Mouse (Mus musculus): ENCODE measurements at regions not wholly inside any gene's neighbourhood (a gene's known extent, or its start where the extent isn't known, plus 50 kb on each side); places are given as distances from the start of the nearest gene placed in this dataset.

DNA sequence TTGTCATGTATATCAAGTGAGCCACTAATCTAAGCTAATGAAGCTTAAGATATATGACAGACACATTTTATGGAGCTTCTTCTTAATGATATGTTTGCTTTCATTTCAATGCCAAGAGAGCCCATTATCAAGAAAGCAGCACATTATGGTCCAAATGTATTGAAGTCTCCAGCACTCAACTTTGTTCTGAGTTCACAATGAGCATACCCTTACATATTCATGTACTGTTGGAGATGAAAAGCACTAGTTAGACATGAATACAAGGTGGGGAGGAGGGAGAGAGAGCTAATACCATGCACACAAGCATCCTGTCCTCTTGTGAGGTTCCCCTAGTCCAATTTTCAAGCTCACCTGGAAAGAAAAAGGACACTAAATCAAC lies 241.3 kb downstream of the Car8 start:
- H3K4me3 ChIP-seq (ENCODE audit: low read length), result no peak overlapping the region
- H3K9ac ChIP-seq (ENCODE audit: low read depth, low read length), result no peak overlapping the region
- no peak for ATAC-seq
- H3K27ac ChIP-seq (ENCODE audit: low read depth, low read length), result no peak overlapping the region
- H3K27me3 ChIP-seq (replicated peaks; ENCODE audit: control insufficient read depth, insufficient read depth, low read length), result no peaks in the 10 kb centered on the region
- no peaks in the 10 kb centered on the region for H3K4me1 ChIP-seq (ENCODE audit: control insufficient read depth, insufficient read depth, low read depth, low read length)
- no peaks in the 10 kb centered on the region for H3K9me3 ChIP-seq (ENCODE audit: control insufficient read depth, low read length)
- H3K4me2 ChIP-seq (ENCODE audit: low read length), result no peak overlapping the region
- no peaks in the 10 kb centered on the region for H3K36me3 ChIP-seq (ENCODE audit: control insufficient read depth, insufficient read depth, low read length)

DNA sequence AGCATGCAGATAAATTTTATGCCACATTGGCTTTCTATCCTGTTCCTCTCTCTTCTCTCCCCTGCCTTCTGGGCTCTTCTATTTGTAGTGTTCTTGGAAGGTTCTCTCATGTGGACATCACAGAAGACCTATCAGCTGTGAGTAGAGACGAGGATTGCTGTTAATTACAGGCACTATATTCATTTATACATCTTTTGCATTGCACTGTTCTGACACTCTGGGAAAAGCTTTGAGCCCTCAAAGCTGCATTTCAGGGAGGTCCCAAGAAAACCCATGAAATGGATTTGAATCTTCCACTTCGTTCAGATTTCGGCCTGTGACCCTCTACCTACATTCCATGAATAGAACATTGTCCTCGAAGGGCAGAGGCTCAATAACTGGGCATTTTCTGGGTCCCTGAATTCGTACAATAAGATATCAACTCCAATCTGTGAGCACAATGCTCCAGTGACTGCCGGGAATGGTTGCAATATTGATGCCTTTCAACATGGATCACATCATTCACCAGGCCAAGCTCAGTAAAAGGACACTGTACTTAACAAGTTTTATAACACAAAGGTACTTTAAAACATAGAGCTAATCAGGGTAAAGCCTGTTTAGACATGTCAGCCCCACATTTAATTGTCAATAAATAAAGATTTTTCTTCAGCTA lies 241.8 kb downstream of the Car8 start:
- H3K27ac ChIP-seq (ENCODE audit: low read depth, low read length), result no peak overlapping the region

DNA sequence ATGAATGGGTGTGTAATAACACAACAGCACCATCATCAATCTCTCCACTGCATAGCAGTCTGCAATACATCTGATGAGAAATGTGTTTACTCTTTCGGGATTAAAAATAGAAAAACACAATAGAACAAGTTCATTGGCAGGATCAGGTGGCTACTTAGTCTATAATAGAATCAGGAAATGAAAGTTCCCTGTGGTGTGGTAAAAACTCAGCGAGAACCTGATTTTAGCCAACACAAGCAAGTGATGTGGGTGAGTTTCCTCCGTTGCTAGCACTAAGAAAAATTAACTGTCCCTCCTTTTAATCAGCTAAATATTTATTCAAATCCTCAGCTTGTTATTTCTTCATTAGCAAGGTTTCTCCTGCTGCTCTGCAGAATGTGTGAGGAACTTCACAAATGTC lies 245.9 kb downstream of the Car8 start:
- no peak overlapping the region for H3K27ac ChIP-seq (ENCODE audit: low read depth, low read length)
- WGBS, result 51% methylated on average over 3 of the region's 3 CpGs
- H3K4me2 ChIP-seq (ENCODE audit: low read length), result no peak overlapping the region
- no peak for ATAC-seq
- no peak overlapping the region for H3K4me3 ChIP-seq (ENCODE audit: low read length)
- H3K9ac ChIP-seq (ENCODE audit: low read depth, low read length), result no peak overlapping the region
- H3K36me3 ChIP-seq (ENCODE audit: control insufficient read depth, insufficient read depth, low read length), result no peaks in the 10 kb centered on the region
- no peaks in the 10 kb centered on the region for H3K4me1 ChIP-seq (ENCODE audit: control insufficient read depth, insufficient read depth, low read depth, low read length)
- no peaks in the 10 kb centered on the region for H3K27me3 ChIP-seq (replicated peaks; ENCODE audit: control insufficient read depth, insufficient read depth, low read length)
- no peaks in the 10 kb centered on the region for H3K9me3 ChIP-seq (ENCODE audit: control insufficient read depth, low read length)

More for the DNA sequence above, 241.8 kb downstream of the Car8 start:
- Histone ChIP-seq H3K36me3 (ENCODE audit: control insufficient read depth, insufficient read depth, low read length) (no peaks in the 10 kb centered on the region), H3K9me3 (ENCODE audit: control insufficient read depth, low read length) (no peaks in the 10 kb centered on the region), H3K4me2 (ENCODE audit: low read length) (no peak overlapping the region), H3K4me1 (ENCODE audit: control insufficient read depth, insufficient read depth, low read depth, low read length) (no peaks in the 10 kb centered on the region), H3K4me3 (ENCODE audit: low read length) (no peak overlapping the region), H3K27me3 (replicated peaks; ENCODE audit: control insufficient read depth, insufficient read depth, low read length) (no peaks in the 10 kb centered on the region), H3K9ac (ENCODE audit: low read depth, low read length) (no peak overlapping the region)
- no peak for ATAC-seq
- 21% methylated on average over 6 of the region's 6 CpGs for WGBS

DNA sequence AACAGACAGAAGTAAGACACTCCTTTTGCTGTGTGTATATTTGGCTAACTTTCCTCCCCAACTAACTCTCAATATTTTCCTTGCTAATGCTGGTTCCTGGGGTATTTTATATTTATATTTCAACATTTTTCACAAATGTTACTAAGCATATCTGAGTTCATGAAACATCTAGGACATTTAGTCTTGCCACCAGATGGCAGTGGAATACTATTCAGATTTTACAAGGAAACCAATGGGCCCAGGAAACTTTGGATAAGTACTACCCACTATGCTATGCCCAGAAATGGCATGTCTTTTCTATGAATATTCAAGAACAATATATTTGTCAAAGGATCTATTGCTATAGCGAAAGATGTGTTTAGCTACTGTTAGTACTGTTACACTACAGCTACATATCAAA lies 251.1 kb downstream of the Car8 start:
- Histone ChIP-seq H3K4me1 (ENCODE audit: control insufficient read depth, insufficient read depth, low read depth, low read length) (no peaks in the 10 kb centered on the region), H3K9me3 (ENCODE audit: control insufficient read depth, low read length) (no peaks in the 10 kb centered on the region), H3K36me3 (ENCODE audit: control insufficient read depth, insufficient read depth, low read length) (no peaks in the 10 kb centered on the region), H3K27ac (ENCODE audit: low read depth, low read length) (no peak overlapping the region), H3K9ac (ENCODE audit: low read depth, low read length) (no peak overlapping the region), H3K4me3 (ENCODE audit: low read length) (no peak overlapping the region), H3K4me2 (ENCODE audit: low read length) (no peak overlapping the region), H3K27me3 (replicated peaks; ENCODE audit: control insufficient read depth, insufficient read depth, low read length) (no peaks in the 10 kb centered on the region)
- WGBS, result 100% methylated on average over 1 of the region's 1 CpGs
- no peak for ATAC-seq

DNA sequence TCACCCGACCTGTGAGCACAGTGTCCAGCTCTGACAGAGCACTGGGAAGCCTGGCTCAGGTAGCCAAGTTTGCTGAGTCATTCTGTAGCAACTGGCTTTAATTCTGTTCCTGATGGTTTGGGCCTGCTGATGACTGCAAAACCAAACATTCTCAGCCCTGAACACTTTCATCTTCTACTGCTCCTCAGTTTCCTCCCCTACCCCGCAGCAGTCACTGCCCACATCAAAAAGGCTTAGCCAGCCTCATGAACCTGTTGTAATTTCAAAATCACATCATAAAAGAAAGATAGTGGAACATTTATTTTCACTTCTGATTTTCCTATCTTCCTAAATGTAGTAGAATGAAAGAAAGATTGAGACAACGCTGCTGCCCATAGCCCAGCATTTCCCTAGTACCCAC lies 251.5 kb downstream of the Car8 start:
- 88% methylated on average over 3 of the region's 3 CpGs for WGBS
- Histone ChIP-seq H3K36me3 (ENCODE audit: control insufficient read depth, insufficient read depth, low read length) (no peaks in the 10 kb centered on the region), H3K27me3 (replicated peaks; ENCODE audit: control insufficient read depth, insufficient read depth, low read length) (no peaks in the 10 kb centered on the region), H3K4me3 (ENCODE audit: low read length) (no peak overlapping the region), H3K9me3 (ENCODE audit: control insufficient read depth, low read length) (no peaks in the 10 kb centered on the region), H3K4me1 (ENCODE audit: control insufficient read depth, insufficient read depth, low read depth, low read length) (no peaks in the 10 kb centered on the region), H3K4me2 (ENCODE audit: low read length) (no peak overlapping the region), H3K27ac (ENCODE audit: low read depth, low read length) (no peak overlapping the region), H3K9ac (ENCODE audit: low read depth, low read length) (no peak overlapping the region)
- no peak for ATAC-seq

DNA sequence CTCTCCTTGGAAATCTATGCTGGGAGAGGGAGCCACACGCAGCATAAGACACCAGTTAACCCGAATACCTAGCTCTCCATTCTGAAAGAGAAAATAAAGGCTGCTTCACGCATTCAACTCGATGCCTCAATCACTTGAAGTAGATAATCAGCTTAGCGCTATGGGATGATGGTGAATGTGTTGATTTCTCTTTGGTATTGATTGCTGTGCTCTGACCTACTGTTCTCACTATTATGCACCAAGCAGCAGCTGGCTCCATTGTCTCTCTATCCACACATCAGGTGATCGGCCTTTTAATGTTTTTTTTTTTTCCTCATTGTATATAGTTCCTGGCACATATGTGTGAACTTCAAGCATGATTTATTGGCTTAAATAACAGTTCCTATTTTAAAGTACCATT lies 254.0 kb downstream of the Car8 start:
- ATAC-seq, result no peak
- Histone ChIP-seq H3K4me2 (ENCODE audit: low read length) (no peak overlapping the region), H3K4me3 (ENCODE audit: low read length) (no peak overlapping the region), H3K27me3 (replicated peaks; ENCODE audit: control insufficient read depth, insufficient read depth, low read length) (no peaks in the 10 kb centered on the region), H3K4me1 (ENCODE audit: control insufficient read depth, insufficient read depth, low read depth, low read length) (no peaks in the 10 kb centered on the region), H3K9me3 (ENCODE audit: control insufficient read depth, low read length) (no peaks in the 10 kb centered on the region), H3K9ac (ENCODE audit: low read depth, low read length) (no peak overlapping the region), H3K36me3 (ENCODE audit: control insufficient read depth, insufficient read depth, low read length) (no peaks in the 10 kb centered on the region), H3K27ac (ENCODE audit: low read depth, low read length) (no peak overlapping the region)
- 72% methylated on average over 6 of the region's 6 CpGs for WGBS

DNA sequence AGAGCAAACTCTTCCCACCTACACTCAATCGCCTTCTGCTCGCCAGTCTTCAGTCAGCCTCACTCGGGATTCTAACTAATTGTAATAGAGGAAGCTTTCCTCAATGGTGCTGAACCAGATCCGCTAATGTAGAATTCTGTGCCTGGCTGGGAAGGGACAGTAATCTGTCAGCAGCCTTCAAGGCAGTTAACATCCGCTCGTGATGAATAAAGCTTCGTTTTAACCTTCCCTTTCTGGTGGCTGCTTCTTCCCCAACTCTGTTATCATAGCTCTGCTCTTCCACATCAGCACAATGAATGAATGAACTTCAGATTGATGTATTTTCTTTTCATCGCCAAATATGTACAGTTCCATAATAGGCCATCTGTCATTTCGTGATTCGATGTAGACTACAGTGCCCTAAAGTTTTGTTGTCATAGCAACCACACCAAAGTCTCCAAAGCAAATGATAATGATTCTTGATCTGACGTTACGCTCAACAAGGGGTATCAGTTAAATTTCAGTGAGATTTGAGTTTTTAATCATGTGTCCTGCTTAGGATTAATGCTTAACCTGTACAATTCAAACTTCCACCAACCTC lies 259.0 kb downstream of the Car8 start:
- Histone ChIP-seq H3K27me3 (replicated peaks; ENCODE audit: control insufficient read depth, insufficient read depth, low read length) (no peaks in the 10 kb centered on the region), H3K9me3 (ENCODE audit: control insufficient read depth, low read length) (no peaks in the 10 kb centered on the region), H3K36me3 (ENCODE audit: control insufficient read depth, insufficient read depth, low read length) (no peaks in the 10 kb centered on the region), H3K27ac (ENCODE audit: low read depth, low read length) (no peak overlapping the region), H3K4me3 (ENCODE audit: low read length) (no peak overlapping the region), H3K4me2 (ENCODE audit: low read length) (no peak overlapping the region), H3K9ac (ENCODE audit: low read depth, low read length) (no peak overlapping the region), H3K4me1 (ENCODE audit: control insufficient read depth, insufficient read depth, low read depth, low read length) (no peaks in the 10 kb centered on the region)
- ATAC-seq, result peak; percentile 80
- WGBS, result 63% methylated on average over 12 of the region's 12 CpGs

DNA sequence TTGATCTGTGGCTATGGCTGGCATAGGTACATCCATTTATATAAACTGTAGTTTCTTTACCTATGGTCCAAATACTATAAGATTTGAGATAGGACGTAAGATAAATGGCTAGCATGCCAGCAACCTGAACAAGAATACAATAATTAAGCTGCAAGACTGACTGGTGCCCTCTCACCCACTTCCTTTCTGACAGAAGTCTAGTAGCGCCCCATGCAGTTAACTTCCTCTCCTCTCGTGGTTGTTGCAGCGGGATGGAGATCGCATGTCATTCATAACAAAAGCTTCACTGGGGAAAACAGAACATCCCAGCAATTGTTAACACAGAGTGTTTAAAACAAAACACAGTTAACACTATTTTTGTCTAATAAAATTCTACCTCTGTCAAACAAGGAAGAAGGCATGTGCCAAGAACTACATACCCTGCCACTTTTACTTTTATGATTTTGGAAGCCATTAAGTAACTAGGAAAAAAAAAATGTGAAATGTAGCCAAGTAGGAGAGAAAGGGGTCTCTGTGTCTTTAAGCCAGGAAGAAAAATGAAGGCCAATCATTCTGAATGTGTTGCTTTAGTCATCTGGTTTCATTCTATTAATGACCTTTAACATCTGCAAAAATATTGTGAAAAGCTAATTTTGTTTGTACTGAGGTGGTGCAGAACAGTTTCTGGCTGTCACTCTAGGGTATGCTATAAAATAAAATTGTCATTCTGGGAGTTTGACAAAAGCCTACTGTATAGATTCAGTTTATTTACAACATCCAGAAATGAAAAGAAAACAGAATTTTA lies 261.0 kb downstream of the Car8 start:
- Histone ChIP-seq H3K4me1 (ENCODE audit: control insufficient read depth, insufficient read depth, low read depth, low read length) (no peaks in the 10 kb centered on the region), H3K9me3 (ENCODE audit: control insufficient read depth, low read length) (no peaks in the 10 kb centered on the region), H3K27ac (ENCODE audit: low read depth, low read length) (no peak overlapping the region), H3K36me3 (ENCODE audit: control insufficient read depth, insufficient read depth, low read length) (no peaks in the 10 kb centered on the region), H3K9ac (ENCODE audit: low read depth, low read length) (no peak overlapping the region), H3K4me2 (ENCODE audit: low read length) (no peak overlapping the region), H3K4me3 (ENCODE audit: low read length) (no peak overlapping the region), H3K27me3 (replicated peaks; ENCODE audit: control insufficient read depth, insufficient read depth, low read length) (no peaks in the 10 kb centered on the region)
- no peak for ATAC-seq
- 68% methylated on average over 5 of the region's 5 CpGs for WGBS

DNA sequence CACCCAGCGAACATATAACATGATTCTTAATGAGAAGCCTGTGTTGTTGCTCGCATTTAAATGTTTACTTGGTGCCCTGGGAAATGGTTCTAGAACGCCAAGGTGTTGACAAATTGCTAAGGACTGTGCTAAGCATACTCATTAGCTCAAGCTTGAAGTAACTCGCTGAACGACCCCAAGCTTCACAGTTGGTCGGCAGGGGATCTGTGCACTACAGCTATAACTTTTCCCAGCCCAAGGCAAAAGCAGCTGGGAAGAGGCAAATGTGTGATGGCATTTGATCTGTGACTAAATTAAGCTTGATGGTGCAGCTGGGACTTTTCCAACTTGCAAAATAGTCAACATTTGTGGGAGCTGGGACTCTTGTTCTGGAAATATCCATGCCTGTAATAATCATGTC lies 268.6 kb downstream of the Car8 start:
- peak; percentile 78 for ATAC-seq
- 45% methylated on average over 6 of the region's 6 CpGs for WGBS

More for the DNA sequence above, 268.6 kb downstream of the Car8 start:
- Histone ChIP-seq H3K4me1 (ENCODE audit: control insufficient read depth, insufficient read depth, low read depth, low read length) (no peaks in the 10 kb centered on the region), H3K4me3 (ENCODE audit: low read length) (no peak overlapping the region), H3K27me3 (replicated peaks; ENCODE audit: control insufficient read depth, insufficient read depth, low read length) (no peaks in the 10 kb centered on the region), H3K9me3 (ENCODE audit: control insufficient read depth, low read length) (no peaks in the 10 kb centered on the region), H3K4me2 (ENCODE audit: low read length) (no peak overlapping the region), H3K36me3 (ENCODE audit: control insufficient read depth, insufficient read depth, low read length) (no peaks in the 10 kb centered on the region), H3K9ac (ENCODE audit: low read depth, low read length) (no peak overlapping the region), H3K27ac (ENCODE audit: low read depth, low read length) (no peak overlapping the region)

Measured in hindbrain, embryonic 16.5 days (tissue).